Mouse (Mus musculus) CD4-positive helper T cell, adult 2 months (primary cell): ENCODE measurements around the gene Mpzl3.
"Not testable (repeated sequence)": the region's sequence is repeated elsewhere in the genome, so short reads cannot be mapped to it uniquely, and the experiment has no call there.

Source experiments
- DNase-seq: peaks from one replicate; pipeline ENCODE4 v3.0.0-alpha.2; 2012; ENCODE audit warnings: low read depth, missing footprints, low spot score

Gene Mpzl3

DNA sequence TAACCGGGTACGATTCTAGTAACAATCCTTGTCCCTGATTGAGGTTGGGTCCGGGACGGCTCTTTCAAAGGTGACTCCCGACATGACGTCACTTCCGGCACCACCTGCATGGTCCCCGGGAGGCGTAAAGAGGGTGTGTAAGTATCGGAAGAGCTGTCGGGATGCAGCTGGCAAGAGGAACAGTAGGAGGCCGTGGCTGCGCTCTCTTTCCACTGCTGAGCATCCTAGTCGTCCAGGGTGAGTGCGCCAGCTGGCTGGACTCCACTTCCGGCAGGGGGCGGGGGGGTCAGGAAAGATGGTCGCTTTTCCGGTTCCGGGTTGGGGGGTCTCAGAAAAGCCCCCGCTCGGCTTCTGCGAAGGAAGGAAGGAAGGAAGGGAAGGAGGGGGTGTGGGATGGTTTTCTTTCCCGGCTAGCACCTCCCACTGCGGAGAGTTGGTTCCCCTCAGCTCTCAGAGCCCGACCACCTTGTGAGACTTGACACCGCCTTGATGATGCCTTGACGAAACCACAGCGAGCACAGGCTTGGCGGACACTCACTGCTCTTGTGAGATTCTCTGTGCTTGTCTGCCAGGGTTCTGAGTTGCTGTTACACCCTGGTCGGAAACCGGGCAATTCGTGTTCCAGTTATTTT lies at the start of gene Mpzl3:
Gene Mpzl3, plus strand, starts transcription at position 105 of the 632 bp plus-strand sequence.
- peak; percentile 90 for DNase-seq

DNA sequence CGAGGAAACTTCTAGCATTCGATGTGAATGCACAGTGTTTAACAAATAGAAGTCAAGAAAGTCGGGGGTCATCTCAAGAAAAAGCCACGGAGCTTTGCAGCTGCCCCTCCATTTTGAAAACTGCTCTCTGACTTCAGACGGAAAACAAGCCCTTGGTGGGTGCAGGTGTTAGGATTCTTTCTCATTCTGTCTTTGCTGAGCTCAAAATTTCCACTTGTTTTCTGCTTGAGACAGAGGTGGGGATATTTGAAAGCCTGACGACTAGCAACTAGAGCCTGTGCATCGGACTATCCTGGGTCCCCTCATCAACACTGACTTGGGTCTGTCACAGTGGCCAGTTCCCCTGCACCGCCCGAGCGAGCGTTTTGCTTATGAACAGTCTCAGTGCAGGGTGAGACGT lies 47.6 kb upstream of the Mpzl3 start:
- DNase-seq = no peak

DNA sequence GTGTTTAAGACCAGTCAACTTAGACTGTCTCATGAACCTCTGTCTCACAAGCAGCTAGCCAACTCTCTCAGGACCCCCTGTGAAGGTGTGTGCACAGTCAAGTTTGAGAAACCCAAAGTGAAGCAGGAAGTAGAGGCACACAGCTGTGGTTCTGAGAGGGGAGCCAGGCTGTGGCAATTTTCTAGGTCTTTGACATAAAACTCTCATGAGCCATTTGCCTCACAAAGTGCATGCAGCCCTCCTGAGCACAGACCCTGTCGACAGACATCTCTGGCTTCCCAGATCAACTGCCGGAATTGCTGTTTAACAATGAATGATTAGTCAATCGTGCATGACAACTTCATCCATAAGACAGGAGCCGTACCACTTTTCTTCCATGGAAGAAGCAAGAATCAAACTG lies 46.6 kb upstream of the Mpzl3 start:
- no peak for DNase-seq

GRCm38 (mm10) chr9:45009180-45010078 lies 45.6 kb upstream of the Mpzl3 start, which contains the start of gene Cd3e:
Gene Cd3e (minus strand): TSS chr9:45009627.
- DNase-seq = peak; percentile 88

DNA sequence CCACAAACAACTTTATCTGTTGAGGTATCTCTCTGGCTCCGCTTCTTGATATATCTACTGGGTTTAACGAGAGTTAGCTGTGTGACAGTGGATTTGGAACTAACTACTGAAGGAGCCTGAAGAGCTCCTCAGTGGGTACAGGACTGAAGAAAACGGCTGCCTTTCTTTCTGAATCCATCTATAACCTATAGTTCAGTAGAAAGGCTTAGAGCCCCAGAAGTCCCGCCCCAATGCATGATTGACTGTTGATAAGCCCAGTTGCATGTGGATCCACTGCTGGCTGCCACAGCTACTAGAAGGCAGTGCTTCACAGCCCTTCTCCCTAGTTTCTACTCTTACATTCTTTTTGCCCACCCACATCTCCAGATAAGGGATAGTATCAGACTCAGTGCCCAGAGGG lies 44.5 kb upstream of the Mpzl3 start:
- peak; percentile 83 for DNase-seq

- no peak for DNase-seq
Observed at GRCm38 (mm10) chr9:45011291-45011690, 43.7 kb upstream of the Mpzl3 start.

DNA sequence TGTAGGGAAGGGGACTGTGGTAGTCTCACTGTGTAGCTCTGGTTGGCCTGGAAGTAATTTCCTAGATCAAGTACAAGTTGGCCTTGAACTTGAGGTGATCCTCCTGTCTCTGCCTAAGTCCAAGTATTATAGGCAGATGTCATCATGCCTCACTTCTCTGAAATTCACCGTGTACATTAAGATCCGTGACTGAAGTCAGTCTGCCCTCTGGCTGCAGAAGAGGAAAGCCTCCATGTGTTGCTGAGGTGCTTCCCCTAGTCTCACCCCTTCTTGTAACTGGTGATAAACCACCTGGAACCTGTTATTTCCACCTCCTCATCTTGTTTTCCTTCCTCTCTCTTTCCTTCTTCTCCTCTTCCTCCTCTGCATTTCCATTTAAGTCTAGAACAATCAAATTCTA lies 40.1 kb upstream of the Mpzl3 start:
- peak; percentile 74 for DNase-seq

DNA sequence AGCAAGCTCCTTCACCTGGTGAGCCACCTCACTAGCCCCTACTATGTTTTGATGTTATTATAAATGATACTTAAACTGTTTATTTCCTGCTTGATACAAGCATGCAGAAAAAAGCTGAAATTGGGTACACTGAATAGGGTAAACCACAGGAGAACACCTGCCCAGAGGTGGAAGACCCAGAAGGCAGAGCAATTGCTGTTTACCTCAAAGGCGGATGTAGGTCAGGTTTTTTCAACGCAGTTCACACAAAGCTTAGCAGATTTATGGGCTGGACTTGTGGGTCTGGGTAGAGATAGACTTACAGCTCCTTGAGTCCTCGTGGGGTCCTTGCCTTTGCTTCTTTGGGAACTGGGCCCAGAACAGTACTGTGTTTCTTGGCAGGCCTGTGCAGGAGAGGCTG lies 39.1 kb upstream of the Mpzl3 start:
- DNase-seq = peak; percentile 32

DNA sequence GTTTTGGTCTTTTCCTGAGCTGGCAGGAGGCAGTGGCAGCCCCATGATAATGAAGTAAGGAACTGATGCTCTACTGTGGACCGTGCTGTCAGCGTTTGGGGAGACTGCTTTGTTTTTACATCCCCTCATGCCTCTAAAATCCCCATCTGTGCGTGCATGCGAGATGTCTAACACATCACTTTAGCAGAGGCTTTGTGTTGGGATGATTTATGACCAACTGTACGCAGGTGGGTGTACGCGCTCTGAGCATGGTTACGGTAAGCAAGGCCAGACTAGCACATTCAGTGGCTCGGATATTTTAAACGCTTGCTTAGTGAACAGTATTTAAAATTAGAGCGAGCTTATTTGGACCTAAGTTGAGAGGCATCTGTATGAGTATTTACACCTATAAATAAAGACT lies 37.0 kb upstream of the Mpzl3 start:
- DNase-seq = no peak

DNA sequence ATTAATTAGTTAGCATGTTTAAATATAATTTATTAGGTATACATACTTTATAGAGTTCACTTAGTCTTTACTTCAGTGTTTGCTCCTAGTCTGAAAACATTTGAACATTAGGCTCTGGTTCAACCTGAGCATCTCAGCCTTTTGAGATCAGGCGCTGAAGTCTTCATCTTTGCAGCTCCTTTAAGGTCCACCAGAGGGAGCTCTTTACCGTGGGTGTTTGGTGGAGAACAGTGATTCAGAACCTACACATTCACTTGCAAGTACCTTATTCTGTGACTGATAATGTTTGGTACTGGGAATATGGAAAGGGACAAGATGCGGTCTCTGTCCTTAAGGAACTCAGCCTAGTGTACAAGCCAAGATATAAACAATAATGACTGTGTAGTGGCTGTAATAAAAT lies 32.2 kb upstream of the Mpzl3 start:
- DNase-seq = peak; percentile 77

DNA sequence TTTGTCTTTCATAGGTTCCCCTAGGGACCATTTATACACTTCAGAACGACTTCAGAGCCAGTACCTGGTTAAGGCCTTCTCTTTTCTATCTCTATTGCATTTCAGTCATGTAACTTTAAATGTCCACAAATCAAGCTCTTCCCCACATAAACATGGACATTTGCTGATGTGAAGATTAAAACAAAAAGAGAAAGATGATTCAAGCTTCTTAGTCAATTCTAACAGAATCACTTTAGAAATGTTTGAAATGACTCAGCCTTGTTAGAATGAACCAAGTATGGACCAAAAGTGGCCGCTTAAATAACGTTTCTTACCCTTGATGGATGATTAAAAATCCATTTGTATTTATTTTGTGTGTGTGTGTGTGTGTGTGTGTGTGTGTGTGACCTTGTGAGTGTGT lies 31.3 kb upstream of the Mpzl3 start:
- DNase-seq = no peak

DNA sequence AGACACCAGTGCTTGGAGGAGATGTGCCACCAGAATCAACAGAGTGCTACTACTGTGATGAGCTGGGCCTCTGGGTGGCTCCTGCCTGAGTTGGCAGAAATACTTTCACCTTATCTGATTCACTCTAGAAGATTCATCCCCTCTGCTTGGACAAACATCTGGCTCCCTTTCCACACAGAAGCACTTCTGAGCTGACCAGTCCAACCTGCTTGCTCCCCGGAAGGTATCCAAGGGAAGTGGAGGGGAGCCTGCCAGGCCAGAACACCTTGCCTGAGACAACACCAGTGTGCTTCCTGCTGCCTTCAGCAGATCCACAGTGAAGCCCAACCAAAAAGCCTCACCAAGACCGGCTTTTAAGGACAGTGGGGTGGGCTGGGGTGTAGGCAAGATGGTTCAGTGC lies 30.8 kb upstream of the Mpzl3 start:
- no peak for DNase-seq

GRCm38 (mm10) chr9:45027376-45027775 lies 27.6 kb upstream of the Mpzl3 start:
- DNase-seq = no peak

DNA sequence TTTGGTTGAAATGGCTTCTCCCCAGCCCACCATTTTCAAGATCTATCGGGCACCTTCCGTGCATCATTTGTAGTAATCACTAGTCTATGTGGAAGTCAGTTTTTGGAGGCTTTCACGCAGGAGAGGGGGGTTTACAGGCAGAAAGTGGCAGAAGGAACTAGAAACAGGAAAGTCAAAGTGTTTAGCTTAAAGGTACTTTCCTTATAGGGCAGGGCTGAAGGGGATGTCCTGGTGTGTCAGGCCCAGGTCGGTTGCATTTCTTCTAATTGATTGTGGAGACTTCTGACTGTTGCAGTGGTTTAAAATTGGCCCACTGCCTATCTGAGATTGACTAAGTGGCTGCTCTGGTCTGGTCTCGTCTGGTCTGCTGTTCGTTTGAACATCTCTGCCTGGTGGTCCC lies 24.6 kb upstream of the Mpzl3 start:
- no peak for DNase-seq

DNA sequence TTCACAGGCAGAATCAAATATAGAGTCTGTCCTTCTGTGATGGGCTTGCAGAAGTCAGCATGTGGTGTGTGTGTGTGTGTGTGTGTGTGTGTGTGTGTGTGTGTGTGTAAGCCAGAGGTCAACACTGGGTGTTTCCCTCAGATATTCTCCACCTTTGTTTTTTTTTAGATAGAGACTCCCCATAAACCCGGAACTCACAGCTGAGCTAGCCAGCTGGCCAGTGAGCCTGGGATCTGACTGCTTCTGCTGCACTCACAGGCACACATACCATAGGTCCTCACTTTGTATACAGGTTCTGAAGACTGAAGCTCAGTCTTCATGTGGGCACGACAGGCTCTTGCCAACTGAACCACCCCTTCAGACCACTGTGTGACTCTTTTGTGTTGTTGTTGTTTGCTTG lies 22.7 kb upstream of the Mpzl3 start:
- no peak for DNase-seq

- no peak for DNase-seq
Observed at GRCm38 (mm10) chr9:45034526-45034925, 20.5 kb upstream of the Mpzl3 start.

DNA sequence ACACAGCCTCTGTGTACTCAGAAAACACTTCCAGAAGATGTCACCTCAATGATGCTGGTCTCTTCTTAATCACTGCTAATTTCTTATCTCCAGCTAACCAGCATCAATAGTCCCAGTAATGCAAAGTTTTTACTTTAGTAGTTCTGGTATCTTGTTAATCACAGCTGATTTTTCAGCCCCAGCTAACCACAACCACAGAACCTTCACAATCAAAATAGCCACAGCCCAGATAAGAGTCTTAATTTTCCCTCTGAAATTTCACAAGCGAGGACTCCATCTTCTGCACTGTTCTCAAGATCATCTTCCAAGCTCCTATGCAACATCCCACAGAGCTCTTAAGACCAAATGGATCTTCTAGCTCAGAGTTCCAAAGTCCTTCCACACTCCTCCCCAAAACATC lies 17.2 kb upstream of the Mpzl3 start:
- not testable (repeated sequence) for DNase-seq

GRCm38 (mm10) chr9:45039499-45039898 lies 15.5 kb upstream of the Mpzl3 start, which contains the start of gene Mpzl2:
Gene Mpzl2 (plus strand): TSS chr9:45039799.
- DNase-seq = no peak

DNA sequence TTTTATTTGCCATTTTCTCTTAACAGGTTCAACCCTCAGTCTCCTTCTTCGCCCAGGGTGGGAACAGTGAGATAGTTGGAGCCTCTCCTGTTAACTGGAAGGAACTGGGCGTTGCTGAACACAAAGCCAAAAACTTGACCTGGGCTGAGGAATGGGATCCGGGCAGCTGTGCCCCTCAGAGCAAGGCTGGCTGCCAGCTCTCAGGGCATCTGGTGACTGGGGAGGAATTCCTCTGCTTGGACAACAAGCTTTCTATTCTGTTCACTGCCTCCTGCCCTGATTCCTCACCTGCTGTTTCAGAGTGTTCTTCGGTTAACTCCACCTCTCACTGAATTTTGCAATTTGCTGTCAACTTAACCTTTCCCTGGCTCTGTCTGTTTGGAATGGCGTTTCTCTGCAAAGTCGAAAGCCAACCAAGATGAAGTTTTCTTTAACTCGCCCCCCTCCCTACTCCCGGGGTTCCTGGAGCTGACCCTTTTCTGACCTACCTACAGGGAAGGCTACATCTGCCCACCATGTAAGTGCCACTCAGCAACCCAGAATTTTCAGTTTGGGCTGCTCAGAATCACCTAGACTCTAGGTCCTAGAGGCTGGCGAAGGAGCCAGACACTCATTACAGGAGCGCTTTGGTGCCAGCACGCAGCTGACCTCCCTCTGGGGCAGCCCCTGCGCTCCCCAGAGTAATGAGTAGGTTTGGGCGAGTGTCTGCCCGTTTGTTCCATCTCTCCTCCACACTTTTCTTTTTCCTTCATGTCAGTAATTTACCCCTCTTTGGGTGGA lies 14.7 kb upstream of the Mpzl3 start:
- DNase-seq = no peak

- DNase-seq = peak; percentile 39
Observed at GRCm38 (mm10) chr9:45041131-45041838, 13.7 kb upstream of the Mpzl3 start.

GRCm38 (mm10) chr9:45042056-45042720 lies 12.8 kb upstream of the Mpzl3 start:
- no peak for DNase-seq
